Mouse (Mus musculus) midbrain, embryonic 14.5 days (tissue): ENCODE data around the gene Ube2g2. TPM values are rescaled to one million over a fixed set of nuclear protein-coding genes. Genes with fewer than 3 reads are reported as not detected.

Source experiments
- ATAC-seq: fragments of 200-750 bp; cut with Nextera tagmentation; 2 replicates; pipeline ENCODE4 v1.8.0; 2017; ENCODE audit warnings: moderate number of reproducible peaks, moderate library complexity; ENCODE audit not compliant: low FRiP score, low TSS enrichment
- DNase-seq: peaks from one replicate; pipeline ENCODE4 v3.0.0-alpha.2; 2015
- H3K27ac ChIP-seq: fragments of 300-500 bp; sonication (generic); replicated peaks from 2 replicates; pipeline ENCODE4 v1.5.1; 2014; ENCODE audit warnings: mild to moderate bottlenecking, low read depth, low read length, moderate library complexity
- H3K27me3 ChIP-seq: fragments of 300-500 bp; sonication (generic); 2 replicates; pipeline ENCODE4 v1.6.1; 2014; ENCODE audit warnings: low read length, control low read depth, mixed read lengths; ENCODE audit not compliant: control insufficient read depth, insufficient read depth
- H3K36me3 ChIP-seq: fragments of 300-500 bp; sonication (generic); 2 replicates; pipeline ENCODE4 v1.6.1; 2014; ENCODE audit warnings: low read length, control low read depth; ENCODE audit not compliant: control insufficient read depth, insufficient read depth
- H3K4me1 ChIP-seq: fragments of 300-500 bp; sonication (generic); 2 replicates; pipeline ENCODE4 v1.6.1; 2014; ENCODE audit warnings: mild to moderate bottlenecking, antibody characterized with exemption, low read length, control low read depth; ENCODE audit not compliant: control insufficient read depth, insufficient read depth
- H3K4me2 ChIP-seq: fragments of 300-500 bp; sonication (generic); 2 replicates; pipeline ENCODE4 v1.6.1; 2014; ENCODE audit warnings: mild to moderate bottlenecking, low read length, moderate library complexity
- H3K4me3 ChIP-seq: fragments of 300-500 bp; sonication (generic); replicated peaks from 2 replicates; pipeline ENCODE4 v1.5.1; 2014; ENCODE audit warnings: low read depth, low read length
- H3K9ac ChIP-seq: fragments of 300-500 bp; sonication (generic); replicated peaks from 2 replicates; pipeline ENCODE4 v1.6.1; 2014; ENCODE audit warnings: mild to moderate bottlenecking, low read length, moderate library complexity
- H3K9me3 ChIP-seq: fragments of 300-500 bp; sonication (generic); 2 replicates; pipeline ENCODE4 v1.6.1; 2016; ENCODE audit warnings: low read length, control low read depth, mixed read lengths; ENCODE audit not compliant: control insufficient read depth
- WGBS: fragments of 180-500 bp; shearing (Covaris S2); extraction: QIAGEN DNeasy Blood & Tissue Kit; methylation state at CpG from one replicate; pipeline ENCODE4 v1.1.7; 2014; 5-methylcytosine and 5-hydroxymethylcytosine counted together
- polyA plus RNA-seq: library from polyadenylated mRNA; unstranded; fragments of >200 nt; fragmentation: Nextera tagmentation; extraction: Ambion mirVana; gene quantifications from 2 replicates; pipeline ENCODE4 v1.2.1, GENCODE M21; 2014

Ube2g2 gene
- polyA plus RNA-seq, 1 experiment from 2014 or later = 55.6 TPM

DNA sequence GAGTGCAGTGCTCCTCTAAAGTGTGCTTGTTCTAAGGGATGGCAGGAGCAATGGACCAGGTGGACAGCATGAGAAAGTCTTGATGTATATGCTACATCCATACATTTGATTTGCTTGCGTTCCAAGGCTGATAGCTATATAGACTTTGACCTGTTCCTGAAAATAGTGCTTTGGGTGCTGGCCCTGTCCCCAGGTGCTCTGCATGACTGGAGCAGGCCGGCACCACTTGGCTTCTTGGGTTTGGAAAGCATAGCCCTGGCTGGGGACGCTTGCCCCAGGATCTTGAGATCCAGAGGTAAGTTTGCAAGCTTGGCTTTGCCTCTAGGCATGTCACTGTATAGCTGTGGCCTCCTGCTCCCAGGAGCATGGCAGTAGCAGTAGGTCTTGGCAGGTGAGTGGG is 35.4 kb upstream of the Ube2g2 start:
- DNase-seq (no peak), ATAC-seq (no peak)
- Histone ChIP-seq H3K36me3 (peaks cover 38% of the 10 kb centered on the region), H3K9ac (no peak overlapping the region), H3K4me3 (no peak overlapping the region), H3K9me3 (no peaks in the 10 kb centered on the region), H3K27ac (no peak overlapping the region), H3K4me2 (no peak overlapping the region), H3K4me1 (peaks cover 12% of the 10 kb centered on the region), H3K27me3 (no peaks in the 10 kb centered on the region)
- 89% methylated on average over 3 of the region's 3 CpGs for WGBS

DNA sequence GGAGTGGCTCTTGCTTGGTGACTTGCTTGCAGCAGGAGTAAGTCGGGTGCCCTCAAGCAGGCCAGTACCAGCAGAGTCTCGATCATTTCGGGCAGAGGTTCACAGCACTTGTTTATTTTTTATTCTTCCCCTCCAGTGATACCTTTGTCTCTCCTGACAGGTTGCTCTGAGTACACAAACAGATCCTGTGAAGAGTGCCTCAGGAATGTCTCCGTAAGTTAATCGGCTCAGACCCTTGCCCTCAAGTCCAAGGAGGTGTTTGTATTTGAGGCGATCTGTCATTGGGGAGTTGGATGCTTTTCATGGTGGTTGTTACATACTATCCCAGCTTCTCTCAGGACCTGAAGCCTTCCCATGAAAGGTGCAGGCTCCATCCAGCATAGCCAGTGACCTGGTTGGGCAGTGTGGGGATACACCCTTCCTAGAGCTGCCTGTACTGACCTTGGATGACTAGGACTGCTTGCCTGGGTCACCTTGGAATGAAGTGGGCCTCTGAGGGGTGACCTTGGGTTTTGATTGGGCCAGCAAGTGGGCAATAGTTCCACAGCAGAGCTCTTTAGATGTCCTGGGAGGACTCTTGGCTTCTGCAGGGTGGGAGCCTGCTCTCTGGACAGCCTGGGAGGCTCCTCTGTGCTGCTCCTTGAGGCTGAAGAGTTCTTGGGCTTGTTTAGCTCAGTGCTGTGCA is 34.8 kb upstream of the Ube2g2 start:
- DNase-seq = no peak
- Histone ChIP-seq H3K4me2 (no peak overlapping the region), H3K9me3 (no peaks in the 10 kb centered on the region), H3K4me1 (peaks cover 11% of the 10 kb centered on the region), H3K36me3 (peaks cover 44% of the 10 kb centered on the region), H3K27ac (no peak overlapping the region), H3K4me3 (no peak overlapping the region), H3K27me3 (no peaks in the 10 kb centered on the region), H3K9ac (no peak overlapping the region)
- no peak for ATAC-seq
- WGBS = 94% methylated on average over 6 of the region's 6 CpGs

DNA sequence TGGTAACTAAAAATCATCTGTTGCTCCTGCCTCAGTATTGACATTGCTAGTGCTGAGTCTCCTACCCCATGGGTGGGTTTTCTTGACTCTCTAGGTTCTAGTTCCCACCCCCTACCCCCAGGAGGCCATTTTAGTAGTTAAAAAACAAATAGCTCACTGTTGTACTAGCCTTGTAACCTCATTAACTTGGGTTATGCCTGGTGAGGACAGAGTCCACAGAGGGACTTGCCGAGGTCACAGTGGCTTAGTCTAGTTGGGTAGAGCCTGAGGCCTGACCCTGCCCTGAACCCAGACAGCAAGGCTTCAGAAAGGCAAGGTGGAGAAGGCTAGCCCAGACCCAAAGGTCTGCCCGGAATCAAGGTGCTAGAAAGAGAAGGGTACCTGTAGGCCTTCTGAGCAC is 34.0 kb upstream of the Ube2g2 start:
- no peaks in the 10 kb centered on the region for H3K9me3 ChIP-seq
- H3K27ac ChIP-seq = no peak overlapping the region
- peaks cover 49% of the 10 kb centered on the region for H3K36me3 ChIP-seq
- ATAC-seq (no peak), DNase-seq (no peak)
- peaks cover 3% of the 10 kb centered on the region for H3K4me1 ChIP-seq
- H3K27me3 ChIP-seq = no peaks in the 10 kb centered on the region
- no peak overlapping the region for H3K9ac ChIP-seq
- no peak overlapping the region for H3K4me3 ChIP-seq
- no peak overlapping the region for H3K4me2 ChIP-seq
- 79% methylated on average over 2 of the region's 2 CpGs for WGBS

DNA sequence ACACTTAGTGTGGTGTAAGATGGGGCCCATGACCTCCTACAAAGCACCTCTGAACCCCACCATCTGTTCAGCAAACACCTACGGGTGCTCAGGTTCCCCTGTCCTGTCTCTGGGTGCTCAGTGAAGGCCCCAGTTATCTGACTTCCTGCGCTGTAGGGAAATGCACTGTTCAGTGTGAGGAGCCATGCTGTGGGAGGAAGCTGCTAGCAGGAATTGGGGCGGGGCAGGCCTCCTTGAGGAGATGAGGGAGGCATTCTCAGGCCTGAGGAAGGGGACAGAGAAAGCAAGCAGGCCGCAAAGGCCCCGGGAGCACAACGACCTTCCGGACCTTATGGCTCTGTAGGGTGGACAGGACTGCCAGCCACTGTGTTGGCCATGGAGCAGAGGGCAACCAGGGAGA is 33.0 kb upstream of the Ube2g2 start:
- Histone ChIP-seq H3K4me1 (no peaks in the 10 kb centered on the region), H3K9ac (no peak overlapping the region), H3K4me3 (no peak overlapping the region), H3K27me3 (no peaks in the 10 kb centered on the region), H3K27ac (0 out of 2 replicates have a peak overlapping the region, but pooled peaks have one; percentile 5), H3K4me2 (no peak overlapping the region), H3K9me3 (no peaks in the 10 kb centered on the region), H3K36me3 (peaks cover 60% of the 10 kb centered on the region)
- ATAC-seq (no peak), DNase-seq (no peak)
- 92% methylated on average over 7 of the region's 7 CpGs for WGBS

DNA sequence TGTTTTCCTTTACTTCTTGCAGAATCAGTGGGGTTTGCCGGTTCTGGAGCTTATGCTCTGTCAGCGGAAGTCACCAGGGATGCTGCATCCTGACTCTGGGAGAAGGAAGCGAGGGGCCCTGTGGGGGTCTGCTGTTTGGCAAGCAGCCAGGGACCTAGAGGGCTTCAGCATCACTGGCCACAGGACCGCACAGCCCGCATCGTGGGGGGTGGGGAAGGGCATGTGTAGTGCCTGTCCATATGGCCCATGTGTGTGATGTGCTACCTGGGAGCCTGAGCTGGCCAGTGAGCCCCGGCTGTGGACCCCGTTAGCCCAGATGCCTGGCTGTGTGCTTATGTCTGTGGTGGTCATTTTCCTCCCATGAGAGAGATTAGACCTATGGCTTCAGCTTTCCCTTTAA is 32.3 kb upstream of the Ube2g2 start:
- DNase-seq (no peak), ATAC-seq (no peak)
- Histone ChIP-seq H3K4me3 (no peak overlapping the region), H3K27ac (no peak overlapping the region), H3K4me2 (no peak overlapping the region), H3K9ac (no peak overlapping the region), H3K27me3 (no peaks in the 10 kb centered on the region), H3K36me3 (peaks cover 66% of the 10 kb centered on the region), H3K4me1 (no peaks in the 10 kb centered on the region), H3K9me3 (no peaks in the 10 kb centered on the region)
- 79% methylated on average over 8 of the region's 8 CpGs for WGBS

DNA sequence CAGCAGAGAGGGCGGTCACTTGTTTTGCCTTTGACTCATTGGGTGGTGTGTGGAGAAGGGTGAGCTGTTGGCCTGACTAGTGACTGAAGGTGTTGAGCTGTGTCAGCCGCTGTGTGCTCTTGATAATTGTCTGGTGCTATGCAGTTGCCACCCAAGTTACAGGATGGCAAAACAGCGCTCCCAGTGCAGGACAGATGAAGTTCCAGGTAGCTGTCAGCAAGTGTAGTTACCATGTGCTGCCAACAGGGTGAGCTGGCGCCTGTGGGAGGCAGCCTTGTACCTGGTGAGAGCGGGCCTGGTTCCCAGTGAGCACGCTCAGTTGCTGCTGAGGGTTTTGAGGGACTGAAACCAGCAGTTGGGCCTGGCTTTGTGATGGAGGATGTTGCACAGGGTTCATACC is 31.3 kb upstream of the Ube2g2 start:
- 39% methylated on average over 6 of the region's 6 CpGs for WGBS
- Histone ChIP-seq H3K4me1 (no peaks in the 10 kb centered on the region), H3K36me3 (peaks cover 77% of the 10 kb centered on the region), H3K9me3 (no peaks in the 10 kb centered on the region), H3K4me3 (no peak overlapping the region), H3K27ac (no peak overlapping the region), H3K9ac (no peak overlapping the region), H3K4me2 (no peak overlapping the region), H3K27me3 (no peaks in the 10 kb centered on the region)
- DNase-seq = peak; percentile 59
- peak; percentile 20; the same call in 1 of the 2 replicates for ATAC-seq

DNA sequence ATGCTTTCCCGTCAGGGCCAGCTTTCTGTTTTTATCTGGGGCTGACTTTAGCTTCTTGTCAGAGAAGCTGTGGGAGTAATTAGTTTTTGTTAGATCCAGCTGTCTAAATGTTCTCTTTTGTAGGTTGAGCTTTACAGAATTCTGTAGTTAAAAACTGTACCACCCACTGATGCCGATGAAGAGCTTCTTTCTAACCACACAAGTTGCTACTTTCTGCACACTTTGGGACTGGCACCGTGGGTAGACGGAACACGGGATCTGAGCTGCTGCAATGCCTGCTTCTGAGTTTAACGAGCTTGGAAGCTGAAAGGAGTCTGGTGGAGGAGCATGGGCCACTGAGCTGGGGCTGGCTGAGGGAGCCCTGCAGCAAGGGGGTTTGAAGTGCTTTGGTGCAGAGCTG is 30.5 kb upstream of the Ube2g2 start:
- 85% methylated on average over 6 of the region's 6 CpGs for WGBS
- ATAC-seq = no peak

DNA sequence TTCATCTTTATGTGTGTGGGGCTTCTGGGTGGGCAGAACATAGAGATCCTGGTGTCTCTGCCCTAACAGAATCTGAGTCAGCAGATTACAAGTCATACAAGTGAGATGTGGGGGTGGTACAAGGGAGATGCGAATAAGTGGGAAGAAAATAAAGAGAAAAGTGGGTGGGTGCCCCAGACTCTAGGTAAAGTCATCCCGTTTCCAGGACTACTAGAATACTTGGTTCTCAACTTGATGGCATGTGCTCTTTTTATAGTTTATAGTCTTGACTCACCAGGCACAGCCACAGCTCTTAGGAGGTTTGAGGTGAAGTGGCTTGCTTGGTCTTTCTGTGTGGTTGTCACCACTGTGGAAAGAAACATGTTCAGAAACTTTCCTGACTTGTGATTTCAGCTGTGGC is 26.0 kb upstream of the Ube2g2 start:
- Histone ChIP-seq H3K27me3 (no peaks in the 10 kb centered on the region), H3K4me1 (no peaks in the 10 kb centered on the region), H3K4me3 (no peak overlapping the region), H3K4me2 (no peak overlapping the region), H3K9me3 (no peaks in the 10 kb centered on the region), H3K9ac (no peak overlapping the region), H3K27ac (no peak overlapping the region), H3K36me3 (peaks cover 82% of the 10 kb centered on the region)
- ATAC-seq (no peak), DNase-seq (no peak)
- WGBS = 88% methylated on average over 2 of the region's 2 CpGs

More for the DNA sequence above, 30.5 kb upstream of the Ube2g2 start:
- H3K4me1 ChIP-seq = no peaks in the 10 kb centered on the region
- H3K36me3 ChIP-seq = peaks cover 84% of the 10 kb centered on the region
- no peak overlapping the region for H3K27ac ChIP-seq
- H3K9ac ChIP-seq = no peak overlapping the region
- H3K9me3 ChIP-seq = no peaks in the 10 kb centered on the region
- DNase-seq = no peak
- no peaks in the 10 kb centered on the region for H3K27me3 ChIP-seq
- no peak overlapping the region for H3K4me2 ChIP-seq
- H3K4me3 ChIP-seq = no peak overlapping the region

DNA sequence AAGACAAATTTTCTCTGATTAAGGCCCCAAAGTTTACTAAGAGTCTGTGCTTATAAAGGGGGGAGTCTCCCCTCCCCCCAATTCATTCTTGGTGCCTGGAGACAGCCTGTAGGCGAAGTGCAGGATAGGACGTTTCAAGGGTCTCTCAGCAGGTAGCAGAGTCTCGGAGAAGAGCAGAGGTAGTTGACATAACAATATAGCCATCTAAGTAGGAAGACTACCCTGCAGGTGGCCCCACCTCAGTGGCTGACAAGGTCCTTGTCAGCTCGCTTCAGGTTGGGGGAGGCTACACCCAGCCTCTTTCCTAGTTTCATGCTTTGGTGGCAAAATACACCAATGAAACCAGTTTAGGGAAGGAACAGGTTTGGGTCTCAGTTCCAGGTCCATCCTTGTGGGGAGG is 19.1 kb upstream of the Ube2g2 start:
- Histone ChIP-seq H3K4me2 (no peak overlapping the region), H3K9ac (no peak overlapping the region), H3K27me3 (no peaks in the 10 kb centered on the region), H3K27ac (no peak overlapping the region), H3K4me1 (peaks cover 12% of the 10 kb centered on the region), H3K4me3 (no peak overlapping the region), H3K9me3 (no peaks in the 10 kb centered on the region), H3K36me3 (peaks cover 16% of the 10 kb centered on the region)
- ATAC-seq (no peak), DNase-seq (no peak)
- 53% methylated on average over 4 of the region's 4 CpGs for WGBS
